Mouse (Mus musculus): ENCODE measurements around the gene Shroom3.

DNA sequence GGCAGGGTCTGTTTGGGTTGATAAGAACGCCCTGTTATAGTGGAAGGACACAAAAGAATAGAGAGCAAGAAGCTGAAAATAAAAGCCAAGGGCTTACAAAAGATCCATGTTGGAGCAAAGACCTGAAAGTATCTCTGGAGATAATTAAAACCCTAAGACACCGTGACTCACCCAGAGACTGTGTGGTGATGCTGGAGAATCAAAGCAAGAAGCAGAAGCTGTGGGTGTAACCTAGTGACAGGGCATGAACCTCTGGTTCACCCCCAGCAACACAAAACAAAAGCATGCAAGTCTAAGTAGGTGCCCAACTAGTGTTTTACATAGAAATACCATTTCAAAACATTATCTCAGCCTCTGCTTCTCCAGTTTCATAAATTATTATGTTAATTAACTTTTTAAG, 91.2 kb downstream of the Shroom3 start:
- TF ChIP-seq POLR2A (IDR thresholded peaks at IDR 0.05; ENCODE audit: borderline replicate concordance, control insufficient read depth, low read depth, low read length) = no peak
- no peak for TF ChIP-seq CTCF (IDR thresholded peaks at IDR 0.05; ENCODE audit: control insufficient read depth, insufficient read depth, low read length)

Data from bone marrow, adult 2 months (tissue).